Mouse (Mus musculus) gastrocnemius, adult 18-20 months (tissue): ENCODE results near the gene Tyro3. TPM values are rescaled to one million over a fixed set of nuclear protein-coding genes. Genes with fewer than 3 reads are reported as not detected.

Source experiments
- DNase-seq: peaks from one replicate; pipeline ENCODE4 v3.0.0; 2021; ENCODE audit warnings: low spot score
- total RNA-seq, 2 experiments: library from RNA; stranded (reverse); gene quantifications; 2 replicates each; pipeline ENCODE4 v1.2.3; 2021

Tyro3 gene
- total RNA-seq, 2 experiments from 2014 or later = 0.27 to 0.95 TPM

DNA sequence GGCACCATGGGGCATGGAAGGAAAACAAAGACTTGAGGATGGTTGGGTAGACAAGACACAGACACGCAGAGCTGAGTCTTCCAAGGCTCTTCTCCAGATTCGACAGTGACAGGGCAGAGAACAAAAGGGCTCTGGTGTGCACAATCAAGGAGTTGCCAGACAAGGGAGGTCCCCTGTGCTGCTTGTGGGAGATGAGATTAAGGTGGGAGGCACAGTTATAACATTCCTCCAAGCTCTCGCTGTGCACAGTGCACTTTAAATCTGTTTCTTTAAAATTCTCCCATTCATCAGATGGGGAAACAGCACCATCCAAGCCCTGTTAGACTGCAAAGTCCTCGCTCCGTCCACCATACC lies 6.7 kb downstream of the Tyro3 start:
- no peak for DNase-seq

- DNase-seq = no peak
These were observed 7.2 kb downstream of the Tyro3 start for GRCm38 (mm10) chr2:119804776-119805175.

DNA sequence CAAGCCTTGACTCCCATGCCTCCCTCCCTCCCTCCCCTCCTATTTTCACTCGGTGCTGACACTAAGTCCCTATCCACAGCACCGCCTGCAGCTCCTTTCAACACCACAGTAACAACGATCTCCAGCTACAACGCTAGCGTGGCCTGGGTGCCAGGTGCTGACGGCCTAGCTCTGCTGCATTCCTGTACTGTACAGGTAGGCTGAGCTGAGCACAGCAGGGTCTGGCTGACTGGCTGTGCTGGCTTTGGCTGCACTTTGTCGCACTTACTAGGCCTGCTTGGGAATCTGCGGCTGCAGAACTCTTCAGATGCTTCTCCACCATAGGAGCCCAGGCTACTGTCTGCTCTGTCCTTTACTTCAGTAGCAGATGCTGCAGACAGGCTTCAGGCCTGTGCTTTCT lies 8.0 kb downstream of the Tyro3 start:
- DNase-seq = no peak

- no peak for DNase-seq
These were observed 10.9 kb downstream of the Tyro3 start for GRCm38 (mm10) chr2:119808438-119808837.

- DNase-seq = no peak
These were observed 11.3 kb downstream of the Tyro3 start for GRCm38 (mm10) chr2:119808881-119809280.

- no peak for DNase-seq
These were observed 13.4 kb downstream of the Tyro3 start for GRCm38 (mm10) chr2:119810890-119811289.

DNA sequence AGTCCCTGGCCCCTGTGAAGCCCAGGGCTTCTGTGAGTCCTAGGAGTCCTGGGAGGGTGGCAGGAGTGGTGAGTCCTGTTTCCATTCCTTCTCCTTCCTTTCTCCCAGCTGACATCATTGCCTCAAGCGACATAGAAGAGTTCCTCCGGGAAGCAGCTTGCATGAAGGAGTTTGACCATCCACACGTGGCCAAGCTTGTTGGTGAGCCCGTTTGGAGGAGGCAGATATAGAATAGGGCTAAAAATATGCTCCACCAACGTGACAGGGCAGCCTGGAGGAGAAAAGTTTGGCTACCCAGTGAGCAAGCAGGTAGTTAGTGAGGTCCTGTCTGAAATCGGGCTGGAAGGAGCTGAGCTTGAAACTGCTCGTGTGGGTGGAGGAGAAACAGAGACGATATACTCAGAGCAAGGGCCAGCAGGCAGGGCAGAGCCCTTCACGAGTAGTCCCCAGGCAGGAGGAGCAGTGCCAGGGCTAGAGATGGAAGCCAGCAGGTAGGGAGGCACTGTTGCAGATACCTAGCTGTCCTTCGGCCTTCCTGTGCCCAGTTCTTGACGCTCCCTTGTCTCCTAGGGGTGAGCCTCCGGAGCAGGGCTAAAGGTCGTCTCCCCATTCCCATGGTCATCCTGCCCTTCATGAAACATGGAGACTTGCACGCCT lies 14.1 kb downstream of the Tyro3 start:
- no peak for DNase-seq

- no peak for DNase-seq
These were observed 16.9 kb downstream of the Tyro3 start for GRCm38 (mm10) chr2:119814376-119814933.

DNA sequence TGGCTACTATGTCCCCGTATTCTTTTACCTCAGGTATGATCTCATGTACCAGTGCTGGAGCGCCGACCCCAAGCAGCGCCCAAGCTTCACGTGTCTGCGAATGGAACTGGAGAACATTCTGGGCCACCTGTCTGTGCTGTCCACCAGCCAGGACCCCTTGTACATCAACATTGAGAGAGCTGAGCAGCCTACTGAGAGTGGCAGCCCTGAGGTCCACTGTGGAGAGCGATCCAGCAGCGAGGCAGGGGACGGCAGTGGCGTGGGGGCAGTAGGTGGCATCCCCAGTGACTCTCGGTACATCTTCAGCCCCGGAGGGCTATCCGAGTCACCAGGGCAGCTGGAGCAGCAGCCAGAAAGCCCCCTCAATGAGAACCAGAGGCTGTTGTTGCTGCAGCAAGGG lies 19.1 kb downstream of the Tyro3 start:
- DNase-seq = no peak

- DNase-seq = no peak
These were observed 19.5 kb downstream of the Tyro3 start for GRCm38 (mm10) chr2:119817047-119817446.

- DNase-seq = no peak
These were observed 21.2 kb downstream of the Tyro3 start for GRCm38 (mm10) chr2:119818668-119819272.

GRCm38 (mm10) chr2:119821136-119821535 lies 23.6 kb downstream of the Tyro3 start:
- DNase-seq = no peak

DNA sequence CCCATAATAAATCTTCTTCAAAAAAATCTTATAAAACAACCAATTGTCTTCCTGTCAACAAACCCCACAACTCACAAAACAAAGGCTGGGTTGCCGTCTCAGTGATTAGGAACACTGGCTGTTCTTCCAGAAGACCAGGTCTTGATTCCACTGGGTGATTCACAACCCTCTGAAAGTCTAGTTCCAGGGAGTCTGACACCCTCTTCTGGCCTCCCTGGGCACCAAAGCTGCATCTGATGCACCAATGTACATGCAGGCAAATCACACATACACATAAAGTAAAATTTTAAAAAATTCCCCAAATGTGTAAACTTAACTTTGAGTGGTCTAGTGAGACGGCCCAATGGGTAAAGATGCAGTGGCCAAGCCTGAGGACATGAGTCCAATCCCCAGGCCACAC lies 33.0 kb downstream of the Tyro3 start:
- no peak for DNase-seq

DNA sequence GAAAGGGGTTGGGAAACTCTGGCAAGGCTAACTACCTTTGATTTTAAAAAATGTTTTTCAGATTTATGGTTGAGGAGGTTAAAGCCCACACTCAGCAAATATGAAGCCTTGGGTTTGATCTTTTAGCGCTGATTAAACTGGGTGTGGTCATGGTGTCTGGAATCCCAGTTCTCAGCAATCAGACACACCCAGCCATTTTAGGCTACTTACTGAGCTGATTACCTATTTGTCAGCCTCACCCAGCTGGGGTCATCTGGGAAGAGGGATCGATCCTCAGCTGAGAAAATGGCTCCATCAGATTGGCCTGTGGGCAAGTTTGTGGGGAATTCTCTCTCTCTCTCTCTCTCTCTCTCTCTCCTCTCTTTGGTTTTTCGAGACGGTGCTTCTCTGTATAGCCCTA lies 36.7 kb downstream of the Tyro3 start:
- DNase-seq = no peak

GRCm38 (mm10) chr2:119837616-119838015 lies 40.1 kb downstream of the Tyro3 start:
- no peak for DNase-seq

GRCm38 (mm10) chr2:119838363-119839156 lies 41.0 kb downstream of the Tyro3 start:
- no peak for DNase-seq

GRCm38 (mm10) chr2:119840008-119840407 lies 42.5 kb downstream of the Tyro3 start:
- DNase-seq = no peak

DNA sequence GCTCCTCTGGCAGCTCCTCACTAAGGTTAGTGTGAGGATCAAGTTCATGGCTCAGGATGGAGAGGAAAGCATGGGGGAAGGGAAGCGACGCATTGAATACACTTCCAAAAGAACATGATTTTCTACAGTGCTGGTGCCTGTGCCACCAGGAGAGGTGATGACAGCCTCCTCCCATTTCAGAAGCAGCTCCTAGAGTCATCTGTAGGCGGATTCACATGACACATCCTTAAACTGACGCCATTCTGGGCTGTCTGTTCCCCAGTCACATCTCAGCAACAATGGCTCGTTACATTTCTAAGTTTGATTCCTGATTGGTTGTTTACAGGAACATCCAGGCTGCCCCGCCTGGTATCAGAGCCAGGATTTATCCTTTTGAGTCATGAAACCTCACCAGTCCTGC lies 44.5 kb downstream of the Tyro3 start:
- no peak for DNase-seq

GRCm38 (mm10) chr2:119843526-119843925 lies 46.0 kb downstream of the Tyro3 start:
- no peak for DNase-seq

GRCm38 (mm10) chr2:119845882-119846546 lies 48.5 kb downstream of the Tyro3 start:
- DNase-seq = no peak

GRCm38 (mm10) chr2:119846929-119847328 lies 49.4 kb downstream of the Tyro3 start:
- peak; percentile 45 for DNase-seq

- no peak for DNase-seq
These were observed 56.3 kb downstream of the Tyro3 start for GRCm38 (mm10) chr2:119853811-119854210.
